Mouse (Mus musculus) kidney, embryonic 15.5 days (tissue): ENCODE measurements around the gene Smok2b. TPM values are rescaled to one million over a fixed set of nuclear protein-coding genes. Genes with fewer than 3 reads are reported as not detected.

Source experiments
- polyA plus RNA-seq: library from polyadenylated mRNA; unstranded; fragments of >200 nt; fragmentation: Nextera tagmentation; extraction: Ambion mirVana; gene quantifications from 2 replicates; pipeline ENCODE4 v1.2.1, GENCODE M21; 2015

Gene Smok2b
- polyA plus RNA-seq, 1 experiment from 2014 or later, result not detected

Other genes with a start within 250 kb of the Smok2b start
- 134 and 139 TPM in 2 replicates for gene Wtap, start 236.1 kb upstream of the Smok2b start, polyA plus RNA-seq
- 140 and 141 TPM in 2 replicates for gene Sod2, start 223.4 kb upstream of the Smok2b start, polyA plus RNA-seq
- gene Gpr31b, start 178.0 kb upstream of the Smok2b start, polyA plus RNA-seq, result 0.13 TPM in 1 of 2 replicates, not detected in the other
- gene Tcp10b, start 169.2 kb upstream of the Smok2b start, polyA plus RNA-seq, result 0.14 TPM in 1 of 2 replicates, not detected in the other
- gene Unc93a, start 98.4 kb upstream of the Smok2b start, polyA plus RNA-seq, result not detected in 2 replicates
- gene Smok2a, start 9.1 kb upstream of the Smok2b start, polyA plus RNA-seq, result not detected in 2 replicates
- gene Tcp10c, start 124.3 kb downstream of the Smok2b start, polyA plus RNA-seq, result not detected in 2 replicates